Mouse (Mus musculus): Measurements from ENCODE around the gene Trim72.

The Trim72 gene

GRCm38 (mm10) chr7:128003688-128004087, at the start of gene Trim72:
Gene Trim72, plus strand, starts transcription at chr7:128003949.
- no peak for DNase-seq (ENCODE audit: low read depth)

DNA sequence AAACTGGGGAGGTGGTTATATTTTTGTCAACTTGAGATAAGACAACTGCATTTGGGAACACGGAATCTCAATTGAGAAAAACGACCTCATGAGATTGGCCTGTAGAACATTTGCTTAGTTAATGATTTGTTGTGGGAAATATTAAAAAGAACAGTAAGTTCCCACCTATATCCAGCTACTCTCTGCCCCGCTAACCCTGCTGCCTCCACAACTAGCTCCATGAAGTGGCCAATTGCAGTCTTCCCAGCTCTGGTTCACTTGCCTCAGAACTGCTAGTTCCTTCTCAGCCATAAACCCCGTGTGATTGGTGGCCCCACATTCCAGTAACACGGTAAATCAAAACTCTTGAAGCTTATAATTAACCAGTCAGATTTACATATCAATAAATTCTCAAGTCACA, 44.4 kb upstream of the Trim72 start:
- DNase-seq (ENCODE audit: low read depth), result no peak

DNA sequence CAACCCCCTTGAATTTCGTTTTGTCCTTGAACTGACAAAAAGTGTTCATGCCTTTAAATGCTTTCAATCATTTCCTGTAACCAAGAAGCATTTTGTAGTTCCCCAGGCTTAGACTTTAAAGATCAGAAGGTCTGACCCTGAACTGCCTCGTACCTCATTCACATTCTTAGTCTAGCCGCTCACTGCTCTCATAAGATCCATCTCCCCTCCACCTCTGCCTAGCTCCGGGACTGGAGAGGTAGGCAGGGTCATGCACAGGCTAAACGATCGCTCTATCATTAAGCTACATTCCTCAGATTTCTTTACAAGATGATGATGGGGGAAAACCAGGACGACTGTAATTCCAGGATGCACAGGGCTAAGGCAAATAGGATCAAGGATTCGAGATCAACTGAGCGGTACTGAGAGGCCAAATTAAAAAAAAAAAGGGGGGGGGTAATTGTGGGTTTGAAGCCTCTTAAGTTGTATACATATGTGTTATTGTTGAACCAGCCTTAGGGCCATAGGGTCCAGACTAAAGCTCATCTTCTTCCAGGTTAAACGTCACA, 37.3 kb upstream of the Trim72 start:
- DNase-seq (ENCODE audit: low read depth), result no peak

DNA sequence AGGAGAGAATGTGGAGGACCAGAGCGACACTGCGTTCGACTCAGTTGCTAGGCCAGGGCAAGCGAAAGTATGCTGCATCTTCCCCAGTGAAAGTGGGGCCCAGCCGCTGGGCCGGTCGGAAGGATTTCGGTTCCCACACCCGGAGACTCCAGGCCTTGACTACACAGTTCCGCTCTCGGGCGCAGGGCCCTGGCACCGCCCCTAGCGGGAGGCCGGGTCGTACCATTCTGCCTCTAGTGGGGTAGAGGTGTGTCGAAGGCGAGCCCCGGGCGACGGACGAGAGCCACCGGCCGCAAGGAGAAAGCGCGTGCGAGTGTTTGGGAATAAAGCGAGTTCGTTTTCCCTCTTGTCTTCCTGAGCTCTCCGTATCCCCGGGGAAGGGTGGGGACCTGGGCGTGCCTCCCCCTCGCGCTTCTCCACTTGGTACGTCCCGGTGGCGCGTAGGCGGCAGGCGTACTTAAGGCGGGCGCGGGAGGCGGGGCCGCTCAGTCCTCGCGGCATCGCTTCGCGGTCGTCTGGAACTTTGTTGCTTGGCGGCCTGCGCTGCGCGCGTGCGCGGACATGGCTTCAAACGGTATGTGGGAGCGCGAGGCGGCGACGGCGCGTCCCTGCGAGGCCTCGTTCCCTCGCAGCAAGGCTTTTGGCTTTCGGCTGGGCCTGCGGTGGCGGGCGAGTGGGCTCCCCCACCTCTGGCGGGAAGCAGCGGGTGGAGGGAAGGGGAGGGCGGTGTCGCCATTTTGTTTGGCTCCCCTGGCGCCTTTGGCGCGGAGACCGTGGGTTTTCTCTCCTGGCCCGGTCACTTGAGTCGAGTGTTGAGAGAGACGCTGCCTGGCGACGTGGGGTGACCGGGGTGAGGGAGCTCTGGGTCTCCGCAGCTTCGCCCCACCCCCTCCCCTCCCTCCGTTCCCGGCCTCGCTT, 36.5 kb upstream of the Trim72 start, which contains the start of gene Fus:
Gene Fus (plus strand): TSS at position 454 of the 918 bp plus-strand sequence.
- peak; percentile 87 for DNase-seq (ENCODE audit: low read depth)

DNA sequence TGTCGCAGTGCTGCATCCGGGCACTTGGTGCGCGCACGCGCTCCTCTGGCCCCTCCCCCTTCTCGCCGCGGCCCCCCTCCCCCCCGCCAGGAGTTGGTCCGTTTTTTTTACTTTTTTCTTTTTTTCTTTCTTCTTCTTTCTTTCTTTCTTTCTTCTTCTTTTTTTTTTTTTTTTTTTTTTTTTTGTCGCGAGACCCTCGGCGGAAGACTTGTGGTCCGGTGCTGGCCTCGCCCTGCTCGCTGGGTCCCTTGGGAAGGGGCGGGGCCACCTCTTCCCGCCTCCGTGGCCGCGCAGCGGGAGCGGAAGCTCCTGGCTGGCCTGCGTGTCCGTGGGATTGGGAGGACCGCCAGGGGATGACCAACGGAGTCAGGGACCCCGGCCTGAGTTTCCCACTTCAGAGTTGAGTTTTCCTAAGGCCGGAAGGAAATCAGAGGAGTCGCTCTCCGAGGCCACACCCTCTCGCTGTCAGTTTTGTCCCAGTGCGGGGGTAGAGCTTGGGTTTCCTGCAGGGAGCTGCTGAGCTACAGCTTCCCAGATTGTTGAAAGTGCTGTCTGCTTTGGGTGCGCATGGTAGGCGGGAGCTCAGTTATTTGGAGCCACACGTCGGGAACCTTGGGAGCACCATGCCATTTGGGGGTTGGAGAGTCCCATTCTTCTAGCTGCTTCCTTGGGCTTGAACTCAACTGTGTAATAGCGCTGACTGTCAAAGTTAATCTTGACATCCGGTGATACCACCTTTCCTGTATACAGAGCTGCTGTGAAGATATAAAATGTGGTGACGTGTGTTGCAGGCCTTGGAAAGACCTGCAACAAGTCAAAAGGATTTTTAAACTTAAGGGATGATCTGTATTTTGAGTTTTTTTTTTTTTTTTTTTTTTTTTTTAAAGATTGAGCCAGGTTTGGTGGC, 35.6 kb upstream of the Trim72 start:
- peak; percentile 39 for DNase-seq (ENCODE audit: low read depth)

DNA sequence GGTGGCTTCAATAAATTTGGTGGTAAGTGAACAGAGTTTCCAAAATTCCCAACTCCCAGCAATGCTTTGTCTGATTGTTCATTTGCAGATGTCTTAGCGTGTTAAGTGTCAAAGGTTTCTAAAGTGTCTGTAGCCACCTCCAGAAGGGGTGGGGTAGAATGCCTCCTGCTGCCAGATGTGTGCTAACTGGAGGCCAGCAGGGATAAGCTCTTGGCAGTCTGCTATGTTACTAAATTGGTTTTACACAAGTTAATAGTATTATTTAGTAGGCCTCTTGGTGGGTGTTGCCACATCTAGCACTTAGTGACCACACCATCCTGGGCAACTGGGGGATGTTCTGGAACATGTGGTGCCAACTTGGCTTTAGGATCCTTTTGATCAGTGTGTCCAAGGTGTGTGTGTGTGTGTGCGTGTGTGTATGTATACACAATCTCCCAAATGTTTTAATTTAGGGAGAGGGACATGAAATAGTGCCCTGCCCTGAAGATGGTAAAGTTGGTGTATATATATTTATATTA, 29.3 kb upstream of the Trim72 start:
- DNase-seq (ENCODE audit: low read depth), result no peak

DNA sequence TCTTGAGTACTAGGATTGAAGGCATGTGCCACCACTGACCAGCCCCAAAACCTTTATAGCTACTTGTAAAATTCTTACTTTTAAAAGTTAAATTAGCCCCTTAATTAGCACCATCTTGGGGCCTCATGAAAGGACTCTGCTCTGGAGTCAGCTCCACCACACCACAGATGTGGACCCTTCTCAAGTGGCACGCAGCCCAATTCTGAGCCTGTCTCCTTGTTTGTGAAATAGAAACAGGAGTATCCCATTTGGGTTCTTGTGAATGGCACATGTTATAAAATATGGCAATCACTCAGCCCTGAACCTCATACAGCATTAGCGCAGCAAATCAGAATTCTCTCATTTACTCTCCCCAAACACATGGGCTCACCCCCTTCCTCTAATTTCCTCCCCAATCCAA, 24.9 kb upstream of the Trim72 start:
- DNase-seq (ENCODE audit: low read depth), result no peak

DNA sequence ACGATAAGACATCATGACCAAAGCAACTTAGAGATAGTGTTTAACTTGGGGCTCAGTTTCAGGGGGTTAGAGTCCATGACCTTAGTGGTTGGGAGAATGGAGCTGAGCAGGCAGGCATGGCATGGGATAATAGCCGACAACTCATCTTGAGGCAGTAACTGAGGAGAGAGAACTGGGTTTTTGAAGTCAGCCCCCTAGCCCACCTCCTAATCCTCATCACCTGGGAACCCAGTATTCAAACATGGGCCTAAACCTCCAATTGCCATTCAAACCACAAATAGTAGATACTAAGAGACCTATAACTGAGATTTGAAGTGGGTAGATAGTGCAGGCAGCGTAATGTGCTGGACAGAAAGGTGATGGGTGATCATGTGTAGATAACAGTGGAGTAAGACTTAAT, 23.1 kb upstream of the Trim72 start:
- no peak for DNase-seq (ENCODE audit: low read depth)

DNA sequence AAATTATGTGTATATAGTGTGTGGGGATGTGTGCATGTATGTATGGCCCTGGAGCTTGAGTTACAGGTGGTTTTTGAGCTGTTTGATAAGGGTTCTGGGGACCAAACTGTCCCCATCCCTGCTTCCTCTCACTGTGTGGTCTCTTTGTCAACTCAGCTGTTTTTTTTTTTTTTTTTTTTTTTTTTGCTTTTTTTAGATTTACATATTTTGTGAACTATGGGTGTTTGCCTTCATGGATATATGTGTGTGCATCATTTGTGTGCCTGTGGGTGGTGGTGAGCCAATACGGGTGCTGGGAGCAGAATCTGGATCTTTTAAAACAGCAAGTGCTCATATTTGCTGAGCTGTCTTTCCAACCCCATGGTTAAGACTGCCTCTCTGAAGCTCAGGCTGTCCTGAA, 14.8 kb upstream of the Trim72 start:
- no peak for DNase-seq (ENCODE audit: low read depth)

DNA sequence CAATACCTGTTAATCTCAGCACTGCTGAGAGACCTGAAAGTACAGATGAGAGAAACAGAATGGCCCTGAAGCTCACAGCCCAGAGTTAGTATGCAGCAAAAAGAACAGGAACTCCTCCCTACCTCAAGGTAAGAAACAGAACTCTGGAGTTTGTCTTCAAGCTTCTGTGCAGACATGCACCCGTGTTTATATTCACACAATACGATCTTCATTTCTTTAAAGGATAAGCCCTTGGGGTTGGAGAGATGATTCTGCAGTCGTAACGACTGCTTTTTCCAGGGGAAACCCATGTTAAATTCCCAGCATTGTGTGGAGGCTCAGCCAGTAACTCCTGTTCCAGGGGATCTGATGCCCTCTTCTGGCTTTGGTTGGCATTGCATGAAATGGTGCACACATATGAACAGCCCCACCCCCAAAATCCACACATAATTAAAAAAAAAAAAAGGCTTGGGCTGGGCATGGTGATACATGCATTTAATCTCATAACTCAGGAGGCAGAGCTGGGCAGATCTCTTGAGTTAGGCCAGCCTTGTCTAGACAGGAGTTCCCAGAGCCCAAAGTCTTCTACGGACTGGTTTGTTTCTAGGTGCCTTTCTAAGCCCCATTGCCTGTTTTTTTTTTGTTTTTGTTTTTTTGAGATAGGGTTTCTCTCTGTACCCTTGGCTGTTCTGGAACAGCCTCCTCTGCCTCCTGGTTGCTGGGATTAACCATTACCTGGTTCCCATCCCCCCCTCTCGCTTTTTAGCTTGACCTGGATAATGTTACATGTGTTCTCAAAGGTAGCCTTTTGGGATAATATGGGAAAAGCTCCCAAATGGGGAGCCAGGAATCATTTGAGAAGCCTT, 11.9 kb upstream of the Trim72 start:
- DNase-seq (ENCODE audit: low read depth), result peak; percentile 66

- no peak for DNase-seq (ENCODE audit: low read depth)
Observed at GRCm38 (mm10) chr7:127992488-127993340, 11.0 kb upstream of the Trim72 start.

- peak; percentile 39 for DNase-seq (ENCODE audit: low read depth)
Observed at GRCm38 (mm10) chr7:127993341-127993977, 10.3 kb upstream of the Trim72 start, which contains the start of gene Pycard. Gene Pycard, minus strand, starts transcription at chr7:127993867.

DNA sequence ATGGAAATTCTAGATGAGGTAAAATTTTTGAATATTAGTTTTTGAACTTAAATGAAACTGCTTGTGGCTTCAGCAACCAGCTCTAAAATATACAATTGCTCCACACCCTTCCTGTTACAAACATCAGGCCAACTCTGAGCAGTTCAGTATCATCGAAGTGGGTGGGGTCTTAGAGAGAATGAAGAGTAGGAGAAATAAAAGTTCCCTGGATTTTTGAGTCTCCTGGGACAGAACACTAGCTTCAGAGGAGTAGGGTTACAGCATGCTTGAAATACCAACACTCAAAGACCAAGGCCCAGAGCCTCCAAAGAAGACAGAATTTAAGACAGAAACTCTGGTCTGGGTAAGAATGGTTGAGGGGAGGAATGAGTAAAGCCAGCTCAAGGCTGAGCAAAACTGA, 4.3 kb upstream of the Trim72 start:
- DNase-seq (ENCODE audit: low read depth), result no peak

DNA sequence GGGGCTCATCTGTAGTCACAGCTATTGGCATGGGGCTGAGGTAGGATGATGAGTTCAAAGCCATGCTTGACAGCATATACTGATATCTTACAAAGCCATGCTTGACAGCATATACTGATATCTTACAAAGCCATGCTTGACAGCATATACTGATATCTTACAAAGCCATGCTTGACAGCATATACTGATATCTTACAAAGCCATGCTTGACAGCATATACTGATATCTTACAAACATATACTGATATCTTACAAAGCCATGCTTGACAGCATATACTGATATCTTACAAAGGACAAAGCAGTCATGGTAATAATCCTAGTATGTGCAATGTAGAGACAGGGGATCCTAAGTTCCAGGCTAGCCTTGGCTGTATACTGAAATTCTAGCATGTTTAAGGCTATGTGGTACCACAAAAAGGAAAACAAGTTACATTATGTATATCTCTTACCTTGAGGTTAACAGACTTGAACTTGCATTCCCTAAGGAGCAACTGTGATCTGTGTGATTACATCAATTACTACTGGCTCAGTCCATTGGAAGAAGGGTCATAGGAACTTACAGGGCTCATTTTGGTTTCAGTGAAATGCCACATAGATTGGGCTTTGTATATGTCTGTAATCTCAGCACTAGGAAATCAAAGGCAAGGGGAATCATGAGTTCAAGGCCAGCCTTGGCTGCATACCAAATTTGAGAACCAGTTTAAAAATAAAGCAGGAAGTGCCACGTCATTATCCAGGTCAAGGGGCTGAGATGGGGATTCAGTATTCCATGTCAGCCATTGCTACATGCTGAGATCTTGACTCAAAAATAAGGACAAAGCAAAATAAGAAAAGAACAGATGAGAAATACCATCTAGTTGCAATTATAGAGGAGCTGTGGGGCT, 3.4 kb upstream of the Trim72 start:
- DNase-seq (ENCODE audit: low read depth), result no peak

DNA sequence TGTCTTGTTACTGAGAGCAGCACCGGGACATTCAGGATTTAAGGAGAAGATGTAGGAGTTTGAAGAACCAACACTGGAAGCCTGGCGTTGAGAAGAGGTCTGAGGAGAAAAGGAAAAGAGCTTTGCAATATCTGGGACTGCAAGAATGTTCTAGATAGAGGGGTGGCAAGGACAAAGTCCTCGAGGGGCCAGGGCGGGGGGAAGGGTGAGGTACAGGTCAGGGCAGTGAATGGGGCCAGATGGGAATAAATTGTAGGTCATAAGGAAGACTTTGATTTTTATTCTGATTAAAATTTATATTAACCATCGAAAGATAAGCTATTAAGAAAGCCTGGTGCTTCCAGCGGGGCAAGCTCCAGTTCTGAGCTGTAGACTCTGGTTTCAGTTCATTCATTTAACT, 651 bp upstream of the Trim72 start:
- no peak for DNase-seq (ENCODE audit: low read depth)

- no peak for DNase-seq (ENCODE audit: low read depth)
Observed at GRCm38 (mm10) chr7:128004150-128004486, 369 bp downstream of the Trim72 start.

- DNase-seq (ENCODE audit: low read depth), result no peak
Observed at GRCm38 (mm10) chr7:128004487-128005362, 976 bp downstream of the Trim72 start.

DNA sequence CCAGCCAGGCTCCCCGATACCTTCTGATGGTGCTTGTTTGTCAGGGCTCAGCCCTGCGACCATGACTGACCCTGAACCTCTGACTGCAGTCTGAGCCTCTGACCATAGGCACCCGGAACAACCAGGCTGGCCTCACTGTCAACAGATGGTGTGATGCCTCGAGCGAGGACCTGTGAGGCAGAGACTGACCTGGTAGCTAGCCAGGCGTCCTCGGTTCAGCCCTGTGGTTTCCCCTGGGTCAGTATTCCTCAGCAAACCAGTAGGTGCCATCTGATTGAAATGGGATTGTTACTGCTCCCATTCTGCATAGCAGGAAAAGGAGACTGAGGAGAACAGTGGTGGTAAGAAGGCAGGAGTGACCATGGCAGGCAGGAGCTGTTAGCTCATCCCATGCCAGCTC, 2.4 kb downstream of the Trim72 start:
- no peak for DNase-seq (ENCODE audit: low read depth)
